In the genomic region with DNA sequence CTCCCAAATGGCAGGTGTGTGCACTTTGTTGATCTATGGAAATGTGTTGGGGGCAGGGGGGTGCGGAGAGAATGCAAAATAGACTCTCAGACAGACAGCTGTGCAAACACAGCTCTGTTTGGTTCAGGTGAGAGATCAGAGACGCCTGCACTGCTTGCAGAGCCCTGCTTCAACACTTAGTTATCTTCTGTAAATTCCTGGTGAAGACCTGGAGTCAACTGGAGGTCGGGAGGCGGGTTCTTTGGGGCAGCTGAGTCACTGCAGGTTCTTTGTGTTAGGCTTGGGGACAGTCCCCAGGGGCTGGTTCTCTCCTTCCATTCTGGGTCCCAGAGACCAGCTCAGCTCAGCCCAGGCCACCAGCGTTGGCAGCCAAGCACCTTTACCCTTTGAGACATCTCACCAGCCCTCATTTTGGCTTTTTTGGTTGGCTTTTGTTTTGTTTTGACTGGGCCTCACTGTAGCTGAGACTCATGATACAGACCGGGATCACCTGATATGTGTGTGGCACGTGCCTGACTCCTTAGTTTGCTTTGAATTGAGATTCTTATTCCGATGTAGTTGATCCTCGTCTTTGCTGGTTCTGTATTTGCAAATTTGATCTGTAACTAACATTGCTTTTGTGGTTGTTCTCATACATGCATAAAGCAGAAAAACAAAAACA, we compare ENCODE assay signal across 16 mouse cellular contexts. TPM values are rescaled to one million over a fixed set of nuclear protein-coding genes. Genes with fewer than 3 reads are reported as not detected.
DNase-seq lines count a peak whose midpoint lies in the region; ATAC-seq and TF ChIP-seq lines count a peak whose summit lies in the region.
"Had no signal": no experiment of that assay in that cellular context is flagged by ENCODE, and none has a peak within 500 bp of the region (broad histone marks: within the 10 kb centered on the region; RNA-seq: fewer than 3 reads in every experiment).

No protein-coding gene starts in this region.

- no peak overlapping the region for H3K9ac ChIP-seq in heart, postnatal 0 days (replicated peaks; ENCODE audit: low read depth, low read length)
- no peak overlapping the region for H3K9ac ChIP-seq in heart, adult 2 months (ENCODE audit: low read depth, low read length)
- H3K9ac ChIP-seq in midbrain, embryonic 11.5 days (ENCODE audit: low read length), result no peak overlapping the region
- H3K9ac ChIP-seq in midbrain, embryonic 16.5 days (ENCODE audit: low read depth, low read length), result no peak overlapping the region
- no peak overlapping the region for H3K9ac ChIP-seq in intestine, postnatal 0 days (ENCODE audit: low read depth, low read length)
- H3K9ac ChIP-seq in stomach, embryonic 16.5 days (ENCODE audit: low read length), result no peak overlapping the region
- H3K9ac ChIP-seq: forebrain, embryonic 15.5 days; limb, embryonic 13.5 days had no signal

- 0 out of 2 replicates have a peak, but pooled peaks have one; percentile 7 for ATAC-seq in heart, postnatal 0 days (ENCODE audit: insufficient read depth, low read depth)
- no peak for ATAC-seq in midbrain, embryonic 11.5 days (ENCODE audit: low FRiP score)
- ATAC-seq in midbrain, embryonic 16.5 days, result no peak
- peak; percentile 11 for ATAC-seq in intestine, postnatal 0 days
- ATAC-seq in stomach, embryonic 16.5 days (ENCODE audit: insufficient read depth, low FRiP score), result peak; percentile 79
- ATAC-seq: forebrain, embryonic 15.5 days had no signal

- H3K9me3 ChIP-seq in heart, postnatal 0 days (replicated peaks; ENCODE audit: control insufficient read depth, low read length), result no peaks in the 10 kb centered on the region
- no peaks in the 10 kb centered on the region for H3K9me3 ChIP-seq in midbrain, embryonic 11.5 days (ENCODE audit: control insufficient read depth, low read length)
- H3K9me3 ChIP-seq in midbrain, embryonic 16.5 days (replicated peaks; ENCODE audit: control insufficient read depth, low read length, poor library complexity, severe bottlenecking), result no peaks in the 10 kb centered on the region
- H3K9me3 ChIP-seq in intestine, postnatal 0 days (ENCODE audit: control insufficient read depth), result no peaks in the 10 kb centered on the region
- no peaks in the 10 kb centered on the region for H3K9me3 ChIP-seq in stomach, embryonic 16.5 days (replicated peaks; ENCODE audit: control insufficient read depth, low read length)
- H3K9me3 ChIP-seq: forebrain, embryonic 15.5 days; limb, embryonic 13.5 days had no signal

- intact Hi-C loops in heart, adult 2 months (cut with DNase I), result no loop called here

- H3K27me3 ChIP-seq in heart, postnatal 0 days (ENCODE audit: control insufficient read depth, insufficient read depth, low read length), result peaks cover 5% of the 10 kb centered on the region; the same call in 1 of the 2 replicates
- no peaks in the 10 kb centered on the region for H3K27me3 ChIP-seq in heart, adult 2 months (ENCODE audit: control insufficient read depth, insufficient read depth, low read length)
- H3K27me3 ChIP-seq in midbrain, embryonic 11.5 days (ENCODE audit: control insufficient read depth, insufficient read depth, low read length), result peaks cover 10% of the 10 kb centered on the region
- peaks cover 11% of the 10 kb centered on the region for H3K27me3 ChIP-seq in midbrain, embryonic 16.5 days (ENCODE audit: control insufficient read depth, insufficient read depth, low read depth, low read length)
- H3K27me3 ChIP-seq in intestine, postnatal 0 days (replicated peaks; ENCODE audit: control insufficient read depth, insufficient read depth, low read length), result no peaks in the 10 kb centered on the region
- H3K27me3 ChIP-seq in stomach, embryonic 16.5 days (ENCODE audit: control insufficient read depth, insufficient read depth, low read length), result no peaks in the 10 kb centered on the region

- no peak for TF ChIP-seq CTCF in heart, postnatal 0 days (IDR thresholded peaks at IDR 0.05; ENCODE audit: low read depth)
- TF ChIP-seq CTCF in heart, adult 2 months (IDR thresholded peaks at IDR 0.05), result no peak
- no peak for TF ChIP-seq CTCF in intestine, postnatal 0 days (IDR thresholded peaks at IDR 0.05; ENCODE audit: low read depth)

- no peak overlapping the region for H3K4me2 ChIP-seq in heart, postnatal 0 days (ENCODE audit: low read depth, low read length)
- H3K4me2 ChIP-seq in midbrain, embryonic 11.5 days, result no peak overlapping the region
- no peak overlapping the region for H3K4me2 ChIP-seq in midbrain, embryonic 16.5 days (ENCODE audit: low read length)
- 0 out of 2 replicates have a peak overlapping the region, but pooled peaks have one; percentile 9 for H3K4me2 ChIP-seq in intestine, postnatal 0 days (replicated peaks; ENCODE audit: low read depth)
- H3K4me2 ChIP-seq in stomach, embryonic 16.5 days (ENCODE audit: low read depth, low read length), result no peak overlapping the region
- H3K4me2 ChIP-seq: forebrain, embryonic 15.5 days; limb, embryonic 13.5 days had no signal

- no peak for TF ChIP-seq EP300 in heart, postnatal 0 days (IDR thresholded peaks at IDR 0.05; ENCODE audit: low read depth)
- TF ChIP-seq EP300 in heart, adult 2 months (IDR thresholded peaks at IDR 0.05; ENCODE audit: insufficient read depth, low read depth, low read length), result no peak

- peak overlapping the region; percentile 40 for H3K27ac ChIP-seq in heart, postnatal 0 days (ENCODE audit: low read depth)
- H3K27ac ChIP-seq in heart, adult 2 months, result no peak overlapping the region
- H3K27ac ChIP-seq in midbrain, embryonic 11.5 days (ENCODE audit: low read depth, low read length), result no peak overlapping the region
- no peak overlapping the region for H3K27ac ChIP-seq in midbrain, embryonic 16.5 days (ENCODE audit: low read length)
- H3K27ac ChIP-seq in intestine, postnatal 0 days (ENCODE audit: low read depth, low read length), result peak overlapping the region; percentile 50
- peak overlapping the region; percentile 82 for H3K27ac ChIP-seq in stomach, embryonic 16.5 days (ENCODE audit: low read length)
- H3K27ac ChIP-seq: forebrain, embryonic 15.5 days; gastrocnemius, adult 2 months; limb, embryonic 13.5 days had no signal

- 45% methylated on average over 9 of the region's 9 CpGs for WGBS in heart, postnatal 0 days
- 62% methylated on average over 9 of the region's 9 CpGs for WGBS in heart, adult 2 months
- 56% methylated on average over 9 of the region's 9 CpGs for WGBS in midbrain, embryonic 11.5 days
- WGBS in midbrain, embryonic 16.5 days, result 49% methylated on average over 9 of the region's 9 CpGs
- 27% methylated on average over 9 of the region's 9 CpGs for WGBS in intestine, postnatal 0 days
- 40% methylated on average over 9 of the region's 9 CpGs for WGBS in stomach, embryonic 16.5 days

- H3K4me1 ChIP-seq in heart, postnatal 0 days (ENCODE audit: control insufficient read depth, insufficient read depth), result peaks cover 18% of the 10 kb centered on the region
- H3K4me1 ChIP-seq in heart, adult 2 months (ENCODE audit: control insufficient read depth, insufficient read depth, low read length), result peaks cover 2% of the 10 kb centered on the region
- peaks cover 2% of the 10 kb centered on the region; the same call in 1 of the 2 replicates for H3K4me1 ChIP-seq in midbrain, embryonic 11.5 days (ENCODE audit: control insufficient read depth, insufficient read depth, low read length)
- H3K4me1 ChIP-seq in midbrain, embryonic 16.5 days (ENCODE audit: control insufficient read depth, insufficient read depth, low read length), result no peaks in the 10 kb centered on the region
- H3K4me1 ChIP-seq in intestine, postnatal 0 days (replicated peaks; ENCODE audit: control insufficient read depth, insufficient read depth, low read length), result peaks cover 14% of the 10 kb centered on the region
- H3K4me1 ChIP-seq in stomach, embryonic 16.5 days (ENCODE audit: control insufficient read depth, insufficient read depth, low read length), result peaks cover 28% of the 10 kb centered on the region
- H3K4me1 ChIP-seq: forebrain, embryonic 15.5 days had no signal

- no peak overlapping the region for H3K4me3 ChIP-seq in heart, postnatal 0 days (ENCODE audit: low read depth, low read length)
- H3K4me3 ChIP-seq in heart, adult 2 months, result no peak overlapping the region
- no peak overlapping the region for H3K4me3 ChIP-seq in midbrain, embryonic 11.5 days (ENCODE audit: low read depth, low read length)
- no peak overlapping the region for H3K4me3 ChIP-seq in midbrain, embryonic 16.5 days (ENCODE audit: low read depth, low read length)
- no peak overlapping the region for H3K4me3 ChIP-seq in intestine, postnatal 0 days (ENCODE audit: low read depth, low read length)
- H3K4me3 ChIP-seq in stomach, embryonic 16.5 days (replicated peaks; ENCODE audit: low read length), result no peak overlapping the region
- H3K4me3 ChIP-seq: forebrain, embryonic 15.5 days; gastrocnemius, adult 2 months; limb, embryonic 13.5 days had no signal

- no peak for TF ChIP-seq POLR2A in heart, adult 2 months (IDR thresholded peaks at IDR 0.05; ENCODE audit: insufficient read depth, low read depth, low read length)

- H3K36me3 ChIP-seq in heart, postnatal 0 days (replicated peaks; ENCODE audit: control insufficient read depth, insufficient read depth, low read length), result no peaks in the 10 kb centered on the region; the same call in 1 of the 2 replicates
- no peaks in the 10 kb centered on the region for H3K36me3 ChIP-seq in heart, adult 2 months (ENCODE audit: control insufficient read depth, insufficient read depth, low read length)
- H3K36me3 ChIP-seq in midbrain, embryonic 11.5 days (ENCODE audit: control insufficient read depth, insufficient read depth, low read length), result no peaks in the 10 kb centered on the region
- no peaks in the 10 kb centered on the region for H3K36me3 ChIP-seq in midbrain, embryonic 16.5 days (ENCODE audit: control insufficient read depth, insufficient read depth, low read length)
- peaks cover 8% of the 10 kb centered on the region; the same call in 1 of the 2 replicates for H3K36me3 ChIP-seq in intestine, postnatal 0 days (ENCODE audit: control insufficient read depth, insufficient read depth)
- H3K36me3 ChIP-seq in stomach, embryonic 16.5 days (ENCODE audit: control insufficient read depth, insufficient read depth, low read length), result no peaks in the 10 kb centered on the region
- H3K36me3 ChIP-seq: forebrain, embryonic 15.5 days; limb, embryonic 13.5 days had no signal

- H3K79me2 ChIP-seq in heart, adult 2 months (replicated peaks; ENCODE audit: control insufficient read depth, insufficient read depth, low read length), result no peaks in the 10 kb centered on the region

- DNase-seq in heart, postnatal 0 days (ENCODE audit: low spot score), result no peak
- DNase-seq in heart, adult 2 months, result no peak
- peak; percentile 59 for DNase-seq in midbrain, embryonic 11.5 days (ENCODE audit: low spot score, missing footprints)
- DNase-seq in left cerebral cortex, adult 11 months (ENCODE audit: low spot score), result no peak
- no peak for DNase-seq in adipocyte (ENCODE audit: low spot score)
- DNase-seq: adrenal gland, adult 8-10 months; cerebellum, adult 2 months; gastrocnemius, adult 2 months; kidney, adult 11 months; right cerebral cortex, adult 18-20 months had no signal

RNA-seq across cellular contexts. Expression of a gene that starts 25.7 kb away (rescaled TPM):
- 3.4 TPM in 1 of 2 replicates, not detected in the other for total RNA-seq in heart, postnatal 0 days (2014; rRNA removed; ENCODE audit: low replicate concordance)
- 1.1 and 1.4 TPM in 2 replicates for polyA plus RNA-seq in heart, postnatal 0 days (2015; fragmentation: Nextera tagmentation; extraction: Ambion mirVana)
- total RNA-seq in heart, adult 2 months (2021), result not detected
- polyA plus RNA-seq in heart, adult 2 months (2012; rRNA removed), result 0.44 and 0.76 TPM in 2 replicates
- 0.18 and 0.41 TPM in 2 replicates for polyA plus RNA-seq in midbrain, embryonic 11.5 days (2014; fragmentation: Nextera tagmentation; extraction: Ambion mirVana)
- polyA plus RNA-seq in midbrain, embryonic 16.5 days (2015; fragmentation: Nextera tagmentation; extraction: Ambion mirVana), result 0.46 and 0.50 TPM in 2 replicates
- 0.35 and 0.77 TPM in 2 replicates for polyA plus RNA-seq in intestine, postnatal 0 days (2015; fragmentation: Nextera tagmentation; extraction: Ambion mirVana)
- polyA plus RNA-seq in stomach, embryonic 16.5 days (2015; fragmentation: Nextera tagmentation; extraction: Ambion mirVana), result 0.21 and 0.24 TPM in 2 replicates
- total RNA-seq: gastrocnemius, adult 2 months; neutrophil, adult 5-6 weeks had no signal

RNA-seq across cellular contexts. Expression of a gene that starts 26.4 kb away (rescaled TPM):
- total RNA-seq in heart, postnatal 0 days (2014; rRNA removed; ENCODE audit: low replicate concordance), result 1.3 and 1.8 TPM in 2 replicates
- 0.92 and 1.0 TPM in 2 replicates for polyA plus RNA-seq in heart, postnatal 0 days (2015; fragmentation: Nextera tagmentation; extraction: Ambion mirVana)
- 1 to 10 TPM; 1.2 to 1.4 TPM for total RNA-seq in heart, adult 2 months (2021)
- polyA plus RNA-seq in heart, adult 2 months (2012; rRNA removed), result 0.64 and 1.00 TPM in 2 replicates
- 0.07 and 0.30 TPM in 2 replicates for polyA plus RNA-seq in midbrain, embryonic 11.5 days (2014; fragmentation: Nextera tagmentation; extraction: Ambion mirVana)
- 0.09 and 0.17 TPM in 2 replicates for polyA plus RNA-seq in midbrain, embryonic 16.5 days (2015; fragmentation: Nextera tagmentation; extraction: Ambion mirVana)
- 6.1 and 7.7 TPM in 2 replicates for polyA plus RNA-seq in intestine, postnatal 0 days (2015; fragmentation: Nextera tagmentation; extraction: Ambion mirVana)
- 5.1 and 7.7 TPM in 2 replicates for polyA plus RNA-seq in stomach, embryonic 16.5 days (2015; fragmentation: Nextera tagmentation; extraction: Ambion mirVana)

RNA-seq across cellular contexts. Expression of a gene that starts 39.2 kb away (rescaled TPM):
- total RNA-seq in heart, postnatal 0 days (2014; rRNA removed; ENCODE audit: low replicate concordance), result 14.7 and 26.4 TPM in 2 replicates
- polyA plus RNA-seq in heart, postnatal 0 days (2015; fragmentation: Nextera tagmentation; extraction: Ambion mirVana), result 11.5 and 11.9 TPM in 2 replicates
- 10 to 100 TPM; 10.8 to 12.5 TPM for total RNA-seq in heart, adult 2 months (2021)
- 14.2 and 21.0 TPM in 2 replicates for polyA plus RNA-seq in heart, adult 2 months (2012; rRNA removed)
- polyA plus RNA-seq in midbrain, embryonic 11.5 days (2014; fragmentation: Nextera tagmentation; extraction: Ambion mirVana), result 25.5 TPM in 2 replicates
- 19.8 and 20.8 TPM in 2 replicates for polyA plus RNA-seq in midbrain, embryonic 16.5 days (2015; fragmentation: Nextera tagmentation; extraction: Ambion mirVana)
- polyA plus RNA-seq in intestine, postnatal 0 days (2015; fragmentation: Nextera tagmentation; extraction: Ambion mirVana), result 8.3 and 9.2 TPM in 2 replicates
- polyA plus RNA-seq in stomach, embryonic 16.5 days (2015; fragmentation: Nextera tagmentation; extraction: Ambion mirVana), result 25.7 and 27.3 TPM in 2 replicates

RNA-seq across cellular contexts. Expression of a gene that starts 42.0 kb away (rescaled TPM):
- total RNA-seq in heart, postnatal 0 days (2014; rRNA removed; ENCODE audit: low replicate concordance), result 231 and 248 TPM in 2 replicates
- 180 and 187 TPM in 2 replicates for polyA plus RNA-seq in heart, postnatal 0 days (2015; fragmentation: Nextera tagmentation; extraction: Ambion mirVana)
- total RNA-seq in heart, adult 2 months (2021), result 10 to 100 TPM; 75.9 to 83.7 TPM
- 75.1 and 77.5 TPM in 2 replicates for polyA plus RNA-seq in heart, adult 2 months (2012; rRNA removed)
- polyA plus RNA-seq in midbrain, embryonic 11.5 days (2014; fragmentation: Nextera tagmentation; extraction: Ambion mirVana), result 175 and 194 TPM in 2 replicates
- polyA plus RNA-seq in midbrain, embryonic 16.5 days (2015; fragmentation: Nextera tagmentation; extraction: Ambion mirVana), result 58.4 and 61.4 TPM in 2 replicates
- polyA plus RNA-seq in intestine, postnatal 0 days (2015; fragmentation: Nextera tagmentation; extraction: Ambion mirVana), result 175 and 180 TPM in 2 replicates
- 334 and 340 TPM in 2 replicates for polyA plus RNA-seq in stomach, embryonic 16.5 days (2015; fragmentation: Nextera tagmentation; extraction: Ambion mirVana)

Comparison
In these comparisons a context has a peak if more than half of its experiments do, and no peak if none do; other contexts are left out.
1. H3K27ac ChIP-seq: peak in heart, postnatal 0 days (single experiment), intestine, postnatal 0 days (single experiment) and stomach, embryonic 16.5 days (single experiment); none in heart, adult 2 months (single experiment), midbrain, embryonic 11.5 days (single experiment) and midbrain, embryonic 16.5 days (single experiment).
2. ATAC-seq: peak in heart, postnatal 0 days (single experiment), intestine, postnatal 0 days (single experiment) and stomach, embryonic 16.5 days (single experiment); none in midbrain, embryonic 11.5 days (single experiment) and midbrain, embryonic 16.5 days (single experiment).